Mouse (Mus musculus) ES-Bruce4 (cell line): ENCODE measurements around the gene Whrn.

Source experiments
- CTCF ChIP-seq: IDR thresholded peaks from one replicate; pipeline ENCODE4 v1.8.1; 2011; ENCODE audit warnings: low read depth, low read length
- EP300 ChIP-seq: IDR thresholded peaks from 2 replicates; pipeline ENCODE4 v1.6.1; 2011; ENCODE audit warnings: low read depth, low read length; ENCODE audit not compliant: insufficient read depth
- POLR2A ChIP-seq: IDR thresholded peaks from one replicate; pipeline ENCODE4 v1.8.1; 2011; ENCODE audit warnings: low read length; ENCODE audit not compliant: insufficient read depth

GRCm38 (mm10) chr4:63374331-63374730, 121.5 kb downstream of the Whrn start:
- TF ChIP-seq CTCF = no peak
- no peak for TF ChIP-seq EP300
- TF ChIP-seq POLR2A = no peak
